Mouse (Mus musculus) liver, adult 2 months (tissue): Measurements from ENCODE around the gene Brca2. TPM values are rescaled to one million over a fixed set of nuclear protein-coding genes. Genes with fewer than 3 reads are reported as not detected.

ENCODE experiments used
- DNase-seq: peaks from one replicate; pipeline ENCODE4 v3.0.0-alpha.2; 2011; ENCODE audit warnings: low read depth, low spot score; ENCODE audit errors: extremely low read depth
- H3K27ac ChIP-seq: fragments of 200-500 bp; replicated peaks from 2 replicates; pipeline ENCODE4 v1.5.1; 2012; ENCODE audit warnings: low read depth, mild to moderate bottlenecking, control low read depth, inconsistent platforms, low read length; ENCODE audit not compliant: insufficient read depth
- H3K27me3 ChIP-seq: fragments of 200-500 bp; 2 replicates; pipeline ENCODE4 v1.6.1; 2012; ENCODE audit warnings: mild to moderate bottlenecking, moderate library complexity, low read length, inconsistent platforms; ENCODE audit not compliant: control insufficient read depth, insufficient read depth
- H3K36me3 ChIP-seq: fragments of 200-500 bp; 2 replicates; pipeline ENCODE4 v1.6.1; 2012; ENCODE audit warnings: low read length, inconsistent platforms; ENCODE audit not compliant: control insufficient read depth, insufficient read depth
- H3K4me1 ChIP-seq: fragments of 200-500 bp; 2 replicates; pipeline ENCODE4 v1.6.1; 2011; ENCODE audit warnings: low read length; ENCODE audit not compliant: control insufficient read depth, insufficient read depth
- H3K4me3 ChIP-seq: fragments of 200-500 bp; 2 replicates; pipeline ENCODE4 v1.5.1; 2011; ENCODE audit warnings: low read depth, mild to moderate bottlenecking, control low read depth, low read length, moderate library complexity; ENCODE audit not compliant: insufficient read depth
- H3K79me2 ChIP-seq: fragments of 200-500 bp; 2 replicates; pipeline ENCODE4 v1.6.1; 2012; ENCODE audit warnings: inconsistent platforms, mild to moderate bottlenecking, low read length, moderate library complexity; ENCODE audit not compliant: control insufficient read depth, insufficient read depth
- H3K9ac ChIP-seq: fragments of 200-500 bp; 2 replicates; pipeline ENCODE4 v1.6.1; 2012; ENCODE audit warnings: low read depth, mild to moderate bottlenecking, control low read depth, inconsistent platforms, low read length
- CTCF ChIP-seq: fragments of 200-500 bp; IDR thresholded peaks from 2 replicates; pipeline ENCODE4 v1.5.1; 2011; ENCODE audit warnings: low read depth, low read length, control low read depth
- POLR2A ChIP-seq: fragments of 200-500 bp; IDR thresholded peaks from 2 replicates; pipeline ENCODE4 v1.6.1; 2011; ENCODE audit warnings: low read length, control low read depth; ENCODE audit not compliant: insufficient read depth; ENCODE audit errors: extremely low read depth
- WGBS: fragments of 180-500 bp; shearing (Covaris S2); methylation state at CpG from one replicate; pipeline ENCODE4 v1.1.7; 2018; 5-methylcytosine and 5-hydroxymethylcytosine counted together
- polyA plus RNA-seq: library from polyadenylated mRNA; depleted of rRNA; stranded (reverse); fragments of >200 nt; gene quantifications from 2 replicates; pipeline ENCODE4 v1.2.3, GENCODE M21; 2012
- total RNA-seq: library from RNA; depleted of rRNA; stranded (reverse); fragments of >200 nt; gene quantifications from 2 replicates; pipeline ENCODE4 v1.2.3, GENCODE M21; 2014

Gene Brca2
- total and polyA plus RNA-seq, 2 experiments: 0.86 to 3.2 TPM

DNA sequence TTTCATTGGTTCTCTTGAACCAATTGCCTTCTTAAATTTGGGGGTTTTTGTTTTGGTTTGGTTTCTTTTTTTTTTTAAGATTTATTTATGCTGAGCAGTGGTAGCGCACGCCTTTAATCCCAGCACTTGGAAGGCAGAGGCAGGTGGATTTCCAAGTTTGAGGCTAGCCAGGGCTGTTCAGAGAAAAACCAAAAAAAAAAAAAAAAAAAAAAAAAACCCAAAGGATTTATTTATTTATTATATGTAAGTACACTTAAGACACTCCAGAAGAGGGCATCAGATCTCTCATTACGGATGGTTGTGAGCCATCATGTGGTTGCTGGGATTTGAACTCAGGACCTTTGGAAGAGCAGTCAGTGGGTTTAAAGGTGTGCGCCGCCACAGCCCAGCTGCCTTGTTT lies 38.4 kb downstream of the Brca2 start:
- Histone ChIP-seq H3K27ac (no peak overlapping the region), H3K4me1 (no peaks in the 10 kb centered on the region), H3K79me2 (no peaks in the 10 kb centered on the region), H3K27me3 (no peaks in the 10 kb centered on the region), H3K36me3 (0 out of 2 replicates have a peak, but pooled peaks cover 2% of the 10 kb centered on the region), H3K4me3 (no peak overlapping the region), H3K9ac (no peak overlapping the region)
- 96% methylated on average over 5 of the region's 5 CpGs for WGBS
- TF ChIP-seq POLR2A (no peak), CTCF (no peak)
- no peak for DNase-seq

DNA sequence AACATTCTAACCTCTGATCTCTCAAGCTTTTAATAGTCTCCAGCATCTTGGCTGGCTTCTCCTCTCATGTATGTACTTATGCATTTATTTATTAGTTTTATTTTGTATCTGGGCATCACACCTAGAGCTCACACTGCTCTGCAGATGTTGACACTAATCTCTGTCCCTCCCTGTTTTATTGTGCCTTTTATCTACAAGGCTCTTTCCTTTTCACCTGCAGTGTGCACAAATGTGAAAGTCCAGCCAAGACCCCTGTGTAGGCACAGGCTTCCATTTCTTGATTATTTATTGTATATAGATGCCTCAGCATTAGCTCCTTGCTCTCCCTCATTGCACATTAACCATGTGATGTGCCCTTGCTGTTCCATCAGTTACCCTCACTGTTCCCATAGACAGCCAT lies 38.9 kb downstream of the Brca2 start:
- no peak overlapping the region for H3K27ac ChIP-seq
- H3K36me3 ChIP-seq: 0 out of 2 replicates have a peak, but pooled peaks cover 2% of the 10 kb centered on the region
- TF ChIP-seq POLR2A: no peak
- no peak for TF ChIP-seq CTCF
- H3K79me2 ChIP-seq: no peaks in the 10 kb centered on the region
- H3K4me3 ChIP-seq: no peak overlapping the region
- no peaks in the 10 kb centered on the region for H3K27me3 ChIP-seq
- no peak for DNase-seq
- no peak overlapping the region for H3K9ac ChIP-seq
- peaks cover 2% of the 10 kb centered on the region; the same call in 1 of the 2 replicates for H3K4me1 ChIP-seq

DNA sequence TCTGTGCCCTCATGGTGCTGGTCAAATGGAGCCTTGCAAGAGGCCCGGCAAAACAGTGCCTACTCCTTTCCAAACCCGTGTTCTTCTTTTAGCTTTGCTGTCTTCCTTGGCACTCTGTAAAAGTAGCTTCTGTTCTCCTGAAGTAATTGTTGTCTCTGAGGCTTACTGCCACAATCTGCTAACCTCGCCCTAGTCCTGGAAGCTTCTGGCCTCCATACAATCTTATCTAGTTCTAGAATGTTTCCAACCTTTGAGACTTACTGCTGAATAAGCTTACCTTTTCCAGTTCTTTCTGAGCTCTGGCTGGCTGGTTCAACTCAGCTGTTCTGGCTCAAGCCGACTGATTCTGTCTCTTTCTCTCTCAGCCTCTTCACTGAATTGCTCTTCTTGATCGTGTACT lies 39.4 kb downstream of the Brca2 start:
- Histone ChIP-seq H3K4me3 (no peak overlapping the region), H3K79me2 (no peaks in the 10 kb centered on the region), H3K4me1 (peaks cover 2% of the 10 kb centered on the region; the same call in 1 of the 2 replicates), H3K9ac (no peak overlapping the region), H3K36me3 (0 out of 2 replicates have a peak, but pooled peaks cover 2% of the 10 kb centered on the region), H3K27me3 (no peaks in the 10 kb centered on the region), H3K27ac (no peak overlapping the region)
- DNase-seq: no peak
- 88% methylated on average over 5 of the region's 5 CpGs for WGBS
- TF ChIP-seq POLR2A (no peak), CTCF (no peak)

DNA sequence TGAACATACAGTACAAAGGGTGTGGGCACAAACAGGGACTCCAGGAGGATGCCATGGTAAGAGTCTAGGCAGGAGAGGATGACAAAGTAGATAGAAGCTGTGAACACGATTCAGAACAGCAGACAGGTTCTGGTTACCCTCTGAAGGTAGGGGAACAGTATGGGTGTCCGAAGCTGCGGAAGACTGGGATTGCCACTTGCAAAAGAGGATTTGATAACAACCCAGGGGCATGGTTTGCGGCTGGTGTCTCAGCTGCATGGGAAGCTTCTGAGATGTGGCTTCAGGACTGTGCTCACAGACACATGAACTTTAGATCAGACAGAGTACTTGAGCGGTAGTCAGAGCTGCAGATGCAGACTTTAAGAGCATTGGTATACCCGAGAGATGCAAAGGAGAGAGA lies 42.0 kb downstream of the Brca2 start:
- no peaks in the 10 kb centered on the region for H3K79me2 ChIP-seq
- H3K9ac ChIP-seq: no peak overlapping the region
- H3K4me3 ChIP-seq: no peak overlapping the region
- no peaks in the 10 kb centered on the region for H3K27me3 ChIP-seq
- WGBS: 94% methylated on average over 6 of the region's 6 CpGs
- DNase-seq: no peak
- H3K27ac ChIP-seq: no peak overlapping the region
- H3K4me1 ChIP-seq: peaks cover 2% of the 10 kb centered on the region; the same call in 1 of the 2 replicates
- H3K36me3 ChIP-seq: peaks cover 8% of the 10 kb centered on the region; the same call in 1 of the 2 replicates
- no peak for TF ChIP-seq CTCF
- no peak for TF ChIP-seq POLR2A

DNA sequence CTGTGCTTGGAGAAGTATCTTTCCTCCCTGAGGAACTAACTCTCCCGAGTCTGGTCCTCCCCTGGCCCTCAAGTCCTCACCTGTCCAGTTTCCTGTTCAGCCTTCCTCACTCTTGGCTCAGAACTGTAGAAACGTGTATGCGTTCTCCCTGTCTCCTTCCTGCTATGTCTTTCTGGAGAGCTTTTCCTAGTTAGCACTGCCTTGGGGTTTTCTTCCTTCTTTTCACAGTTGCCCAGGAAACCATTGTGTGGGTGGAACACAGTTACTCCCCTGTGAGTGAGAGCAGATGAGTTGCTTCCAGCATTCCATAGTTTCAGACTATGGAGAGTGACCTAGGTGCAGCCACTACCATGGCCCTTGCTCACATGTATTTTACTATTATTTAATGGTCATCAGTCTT lies 43.8 kb downstream of the Brca2 start:
- 56% methylated on average over 3 of the region's 3 CpGs for WGBS
- Histone ChIP-seq H3K36me3 (peaks cover 16% of the 10 kb centered on the region), H3K27me3 (no peaks in the 10 kb centered on the region), H3K27ac (no peak overlapping the region), H3K4me1 (peaks cover 2% of the 10 kb centered on the region; the same call in 1 of the 2 replicates), H3K9ac (no peak overlapping the region), H3K79me2 (no peaks in the 10 kb centered on the region), H3K4me3 (no peak overlapping the region)
- DNase-seq: no peak
- no peak for TF ChIP-seq CTCF
- TF ChIP-seq POLR2A: no peak

DNA sequence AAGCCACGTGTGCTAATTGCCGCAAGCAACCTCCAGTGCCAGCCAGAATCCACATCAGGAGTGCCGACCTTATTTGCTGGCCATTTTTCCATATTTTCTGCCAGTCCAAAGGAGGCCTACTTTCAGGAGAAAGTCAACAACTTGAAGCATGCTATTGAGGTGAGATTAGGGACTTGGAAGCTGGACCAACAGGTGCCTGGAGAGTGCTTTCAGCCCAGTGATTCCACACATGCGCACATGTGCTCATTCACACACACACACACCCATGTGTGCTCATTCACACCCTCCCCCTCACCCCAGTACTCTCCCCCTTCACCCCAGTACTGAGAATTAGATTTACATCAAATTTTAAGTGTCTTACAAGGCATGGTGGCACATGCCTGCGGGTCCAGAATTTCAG lies 44.5 kb downstream of the Brca2 start:
- WGBS: 91% methylated on average over 5 of the region's 5 CpGs
- no peak for DNase-seq
- no peak overlapping the region for H3K27ac ChIP-seq
- H3K79me2 ChIP-seq: no peaks in the 10 kb centered on the region
- H3K4me3 ChIP-seq: no peak overlapping the region
- no peaks in the 10 kb centered on the region for H3K27me3 ChIP-seq
- H3K4me1 ChIP-seq: peaks cover 2% of the 10 kb centered on the region; the same call in 1 of the 2 replicates
- H3K36me3 ChIP-seq: peaks cover 20% of the 10 kb centered on the region
- TF ChIP-seq CTCF (no peak), POLR2A (no peak)
- no peak overlapping the region for H3K9ac ChIP-seq
